Mouse (Mus musculus): ENCODE measurements around the gene Nxph3. TPM values are rescaled to one million over a fixed set of nuclear protein-coding genes. Genes with fewer than 3 reads are reported as not detected.

Nxph3 gene
- total RNA-seq, 4 experiments from 2014 or later, result 0.41 to 0.76 (median 0.50) TPM

- no peak for DNase-seq (ENCODE audit: low spot score)
Observed at GRCm38 (mm10) chr11:95493950-95494349, 20.4 kb downstream of the Nxph3 start.

GRCm38 (mm10) chr11:95493010-95493409, 21.4 kb downstream of the Nxph3 start:
- no peak for DNase-seq (ENCODE audit: low spot score)

GRCm38 (mm10) chr11:95492256-95492655, 22.1 kb downstream of the Nxph3 start:
- no peak for DNase-seq (ENCODE audit: low spot score)

GRCm38 (mm10) chr11:95490104-95490503, 24.3 kb downstream of the Nxph3 start:
- DNase-seq (ENCODE audit: low spot score), result no peak

- no peak for DNase-seq (ENCODE audit: low spot score)
Observed at GRCm38 (mm10) chr11:95487237-95487636, 27.1 kb downstream of the Nxph3 start.

GRCm38 (mm10) chr11:95485634-95486033, 28.7 kb downstream of the Nxph3 start:
- DNase-seq (ENCODE audit: low spot score), result no peak

- no peak for DNase-seq (ENCODE audit: low spot score)
Observed at GRCm38 (mm10) chr11:95480662-95481061, 33.7 kb downstream of the Nxph3 start.

GRCm38 (mm10) chr11:95479458-95479857, 34.9 kb downstream of the Nxph3 start:
- no peak for DNase-seq (ENCODE audit: low spot score)

GRCm38 (mm10) chr11:95476323-95476722, 38.0 kb downstream of the Nxph3 start:
- DNase-seq (ENCODE audit: low spot score), result no peak

GRCm38 (mm10) chr11:95473456-95473855, 40.9 kb downstream of the Nxph3 start:
- no peak for DNase-seq (ENCODE audit: low spot score)

GRCm38 (mm10) chr11:95472942-95473341, 41.4 kb downstream of the Nxph3 start:
- DNase-seq (ENCODE audit: low spot score), result no peak

GRCm38 (mm10) chr11:95467731-95468130, 46.6 kb downstream of the Nxph3 start:
- no peak for DNase-seq (ENCODE audit: low spot score)

GRCm38 (mm10) chr11:95462168-95462567, 52.2 kb downstream of the Nxph3 start:
- DNase-seq (ENCODE audit: low spot score), result no peak

- no peak for DNase-seq (ENCODE audit: low spot score)
Observed at GRCm38 (mm10) chr11:95460872-95461271, 53.5 kb downstream of the Nxph3 start.

Other genes with a start within 250 kb of the Nxph3 start
- 10 to 100 TPM; 27.2 to 37.8 (median 32.3) TPM for gene Kat7, start 204.3 kb downstream of the Nxph3 start, total RNA-seq (2022)
- gene Fam117a, start 177.6 kb downstream of the Nxph3 start, total RNA-seq (2022), result 1 to 10 TPM; 5.1 to 6.6 (median 6.0) TPM
- gene Slc35b1, start 129.9 kb downstream of the Nxph3 start, total RNA-seq (2022), result 10 to 100 TPM; 35.4 to 42.2 (median 36.5) TPM
- 100 to 1,000 TPM; 159 to 184 (median 160) TPM for gene Spop, start 100.5 kb downstream of the Nxph3 start, total RNA-seq (2022)
- under 1 TPM; 0.29 to 0.52 (median 0.47) TPM for gene Ngfr, start 73.2 kb upstream of the Nxph3 start, total RNA-seq (2022)
- gene Phb, start 152.4 kb upstream of the Nxph3 start, total RNA-seq (2022), result 100 to 1,000 TPM; 379 to 441 (median 399) TPM
- 10 to 100 TPM; 49.0 to 60.2 (median 53.5) TPM for gene Zfp652, start 198.1 kb upstream of the Nxph3 start, total RNA-seq (2022)
- gene B130006D01Rik, start 209.0 kb upstream of the Nxph3 start, total RNA-seq (2022), result under 1 TPM; 0.32 to 0.57 (median 0.42) TPM

All from heart, adult 8-10 months (tissue).